Mouse (Mus musculus) kidney, embryonic 15.5 days (tissue): ENCODE data around the gene Rbbp9. TPM values are rescaled to one million over a fixed set of nuclear protein-coding genes. Genes with fewer than 3 reads are reported as not detected.
"Not testable (repeated sequence)": the region's sequence is repeated elsewhere in the genome, so short reads cannot be mapped to it uniquely, and the experiment has no call there.

Experiments
- ATAC-seq: fragments of 200-750 bp; cut with Nextera tagmentation; replicated peaks from 2 replicates; pipeline ENCODE4 v1.8.0; 2017; ENCODE audit warnings: moderate TSS enrichment; ENCODE audit not compliant: low FRiP score
- H3K27ac ChIP-seq: fragments of 300-500 bp; sonication (generic); 2 replicates; pipeline ENCODE4 v1.5.1; 2015; ENCODE audit warnings: mild to moderate bottlenecking, inconsistent platforms
- H3K27me3 ChIP-seq: fragments of 300-500 bp; sonication (generic); 2 replicates; pipeline ENCODE4 v1.6.1; 2015; ENCODE audit warnings: inconsistent platforms
- H3K36me3 ChIP-seq: fragments of 300-500 bp; sonication (generic); 2 replicates; pipeline ENCODE4 v1.6.1; 2015; ENCODE audit warnings: inconsistent platforms
- H3K4me1 ChIP-seq: fragments of 300-500 bp; sonication (generic); 2 replicates; pipeline ENCODE4 v1.6.1; 2015; ENCODE audit warnings: inconsistent platforms
- H3K4me2 ChIP-seq: fragments of 300-500 bp; sonication (generic); 2 replicates; pipeline ENCODE4 v1.6.1; 2015; ENCODE audit warnings: moderate library complexity, mild to moderate bottlenecking, inconsistent platforms
- H3K4me3 ChIP-seq: fragments of 300-500 bp; sonication (generic); replicated peaks from 2 replicates; pipeline ENCODE4 v1.5.1; 2015; ENCODE audit warnings: mild to moderate bottlenecking, inconsistent platforms
- H3K9ac ChIP-seq: fragments of 300-500 bp; sonication (generic); 2 replicates; pipeline ENCODE4 v1.6.1; 2015; ENCODE audit warnings: mild to moderate bottlenecking, inconsistent platforms
- H3K9me3 ChIP-seq: fragments of 300-500 bp; sonication (generic); replicated peaks from 2 replicates; pipeline ENCODE4 v1.6.1; 2016; ENCODE audit warnings: inconsistent platforms
- WGBS: fragments of 180-500 bp; shearing (Covaris S2); methylation state at CpG from one replicate; pipeline ENCODE4 v1.1.7; 2015; ENCODE audit warnings: mixed read lengths; 5-methylcytosine and 5-hydroxymethylcytosine counted together
- polyA plus RNA-seq: library from polyadenylated mRNA; unstranded; fragments of >200 nt; fragmentation: Nextera tagmentation; extraction: Ambion mirVana; gene quantifications from 2 replicates; pipeline ENCODE4 v1.2.1, GENCODE M21; 2015

Gene Rbbp9
- 78.2 and 80.7 TPM in 2 replicates for polyA plus RNA-seq

- Histone ChIP-seq H3K4me1 (peaks cover 26% of the 10 kb centered on the region), H3K4me3 (peak within 1 kb of the TSS; percentile 88), H3K4me2 (peak within 1 kb of the TSS; percentile 59), H3K9me3 (no peaks in the 10 kb centered on the region), H3K27ac (peak within 1 kb of the TSS; percentile 91), H3K9ac (peak within 1 kb of the TSS; percentile 77), H3K36me3 (peaks cover 25% of the 10 kb centered on the region), H3K27me3 (no peaks in the 10 kb centered on the region)
- WGBS, result under 1% methylated on average over 17 of the region's 17 CpGs
- ATAC-seq, result peak; percentile 97
Measured at GRCm38 (mm10) chr2:144550529-144550928, at the start of gene Rbbp9. Gene Rbbp9, minus strand, starts transcription at chr2:144550869.

GRCm38 (mm10) chr2:144599831-144600687, 49.4 kb upstream of the Rbbp9 start, which contains the start of gene Dtd1:
Gene Dtd1, plus strand, starts transcription at chr2:144599897.
- 1% methylated on average over 50 of the region's 50 CpGs for WGBS
- H3K4me3 ChIP-seq, result peak within 1 kb of the TSS; percentile 71
- peak; percentile 97 for ATAC-seq
- peak within 1 kb of the TSS; percentile 83 for H3K9ac ChIP-seq
- H3K27ac ChIP-seq, result 0 out of 2 replicates have a peak within 1 kb of the TSS, but pooled peaks have one; percentile 54
- peaks cover 6% of the 10 kb centered on the region; the same call in 1 of the 2 replicates for H3K4me1 ChIP-seq
- no peaks in the 10 kb centered on the region for H3K27me3 ChIP-seq
- peak within 1 kb of the TSS; percentile 83 for H3K4me2 ChIP-seq
- H3K36me3 ChIP-seq, result peaks cover 5% of the 10 kb centered on the region; the same call in 1 of the 2 replicates
- no peaks in the 10 kb centered on the region for H3K9me3 ChIP-seq

GRCm38 (mm10) chr2:144598006-144598405, 47.3 kb upstream of the Rbbp9 start:
- Histone ChIP-seq H3K27ac (no peak overlapping the region), H3K9me3 (no peaks in the 10 kb centered on the region), H3K36me3 (peaks cover 5% of the 10 kb centered on the region; the same call in 1 of the 2 replicates), H3K9ac (no peak overlapping the region), H3K4me2 (no peak overlapping the region), H3K4me3 (no peak overlapping the region), H3K27me3 (no peaks in the 10 kb centered on the region), H3K4me1 (peaks cover 16% of the 10 kb centered on the region)
- no peak for ATAC-seq
- WGBS, result 78% methylated on average over 2 of the region's 2 CpGs

GRCm38 (mm10) chr2:144593951-144594651, 43.4 kb upstream of the Rbbp9 start, which contains the start of gene Smim26:
Gene Smim26, plus strand, starts transcription at chr2:144594054.
- Histone ChIP-seq H3K27ac (no peak within 1 kb of the TSS), H3K27me3 (no peaks in the 10 kb centered on the region), H3K4me2 (peak within 1 kb of the TSS; percentile 63), H3K36me3 (peaks cover 22% of the 10 kb centered on the region), H3K4me3 (peak within 1 kb of the TSS; percentile 62), H3K4me1 (peaks cover 10% of the 10 kb centered on the region), H3K9ac (peak within 1 kb of the TSS; percentile 63), H3K9me3 (no peaks in the 10 kb centered on the region)
- ATAC-seq, result peak; percentile 97
- 1% methylated on average over 31 of the region's 31 CpGs for WGBS

GRCm38 (mm10) chr2:144593036-144593435, 42.4 kb upstream of the Rbbp9 start:
- H3K4me3 ChIP-seq, H3K4me2 ChIP-seq, H3K9ac ChIP-seq, H3K27ac ChIP-seq, H3K27me3 ChIP-seq, H3K4me1 ChIP-seq, ATAC-seq, H3K9me3 ChIP-seq: not testable (repeated sequence)
- WGBS, result 69% methylated on average over 8 of the region's 8 CpGs
- peaks cover 32% of the 10 kb centered on the region for H3K36me3 ChIP-seq

- Histone ChIP-seq H3K9ac (no peak overlapping the region), H3K4me1 (peaks cover 2% of the 10 kb centered on the region), H3K4me3 (no peak overlapping the region), H3K27me3 (no peaks in the 10 kb centered on the region), H3K36me3 (peaks cover 67% of the 10 kb centered on the region), H3K4me2 (no peak overlapping the region), H3K27ac (no peak overlapping the region), H3K9me3 (no peaks in the 10 kb centered on the region)
- ATAC-seq, result no peak
- 88% methylated on average over 4 of the region's 4 CpGs for WGBS
Measured at GRCm38 (mm10) chr2:144588723-144589122, 38.1 kb upstream of the Rbbp9 start.

GRCm38 (mm10) chr2:144555820-144556552, 5.3 kb upstream of the Rbbp9 start, which contains the start of gene Sec23b:
Gene Sec23b, plus strand, starts transcription at chr2:144556229.
- Histone ChIP-seq H3K9me3 (no peaks in the 10 kb centered on the region), H3K27ac (peak within 1 kb of the TSS; percentile 97), H3K36me3 (peaks cover 18% of the 10 kb centered on the region), H3K4me1 (peaks cover 16% of the 10 kb centered on the region), H3K4me3 (peak within 1 kb of the TSS; percentile 94), H3K9ac (peak within 1 kb of the TSS; percentile 79), H3K4me2 (peak within 1 kb of the TSS; percentile 68), H3K27me3 (no peaks in the 10 kb centered on the region)
- under 1% methylated on average over 44 of the region's 44 CpGs for WGBS
- peak; percentile 99 for ATAC-seq

GRCm38 (mm10) chr2:144555286-144555819, 4.7 kb upstream of the Rbbp9 start:
- peak overlapping the region; percentile 97 for H3K27ac ChIP-seq
- H3K27me3 ChIP-seq, result no peaks in the 10 kb centered on the region
- H3K9ac ChIP-seq, result peak overlapping the region; percentile 79
- no peaks in the 10 kb centered on the region for H3K9me3 ChIP-seq
- peak overlapping the region; percentile 94 for H3K4me3 ChIP-seq
- WGBS, result 2% methylated on average over 14 of the region's 14 CpGs
- peaks cover 16% of the 10 kb centered on the region for H3K4me1 ChIP-seq
- ATAC-seq, result peak; percentile 10; the same call in 1 of the 2 replicates
- H3K4me2 ChIP-seq, result peak overlapping the region; percentile 68
- H3K36me3 ChIP-seq, result peaks cover 15% of the 10 kb centered on the region

- H3K36me3 ChIP-seq, result peaks cover under 1% of the 10 kb centered on the region; the same call in 1 of the 2 replicates
- no peak overlapping the region for H3K4me2 ChIP-seq
- no peak overlapping the region for H3K4me3 ChIP-seq
- WGBS, result 93% methylated on average over 3 of the region's 3 CpGs
- H3K27ac ChIP-seq, result no peak overlapping the region
- peaks cover 24% of the 10 kb centered on the region for H3K4me1 ChIP-seq
- ATAC-seq, result no peak
- no peak overlapping the region for H3K9ac ChIP-seq
- H3K9me3 ChIP-seq, result no peaks in the 10 kb centered on the region
- H3K27me3 ChIP-seq, result no peaks in the 10 kb centered on the region
Measured at GRCm38 (mm10) chr2:144553905-144554304, 3.2 kb upstream of the Rbbp9 start.

- Histone ChIP-seq H3K9me3 (no peaks in the 10 kb centered on the region), H3K4me1 (peaks cover 27% of the 10 kb centered on the region; the same call in 1 of the 2 replicates), H3K4me2 (no peak overlapping the region), H3K27ac (no peak overlapping the region), H3K27me3 (no peaks in the 10 kb centered on the region), H3K9ac (no peak overlapping the region), H3K36me3 (peaks cover 48% of the 10 kb centered on the region), H3K4me3 (no peak overlapping the region)
- WGBS, result 65% methylated on average over 4 of the region's 4 CpGs
- no peak for ATAC-seq
Measured at GRCm38 (mm10) chr2:144547559-144547958, 3.1 kb downstream of the Rbbp9 start.

- Histone ChIP-seq H3K27me3 (no peaks in the 10 kb centered on the region), H3K4me2 (0 out of 2 replicates have a peak overlapping the region, but pooled peaks have one; percentile 14), H3K4me1 (peaks cover 27% of the 10 kb centered on the region; the same call in 1 of the 2 replicates), H3K9me3 (no peaks in the 10 kb centered on the region), H3K27ac (peak overlapping the region; percentile 82), H3K36me3 (peaks cover 62% of the 10 kb centered on the region), H3K4me3 (no peak overlapping the region), H3K9ac (no peak overlapping the region)
- ATAC-seq, result no peak
- WGBS, result 18% methylated on average over 1 of the region's 1 CpGs
Measured at GRCm38 (mm10) chr2:144545481-144545880, 5.2 kb downstream of the Rbbp9 start.
